Mouse (Mus musculus): Measurements from ENCODE around the gene Nxnl2. TPM values are rescaled to one million over a fixed set of nuclear protein-coding genes. Genes with fewer than 3 reads are reported as not detected.
A peak's percentile ranks its signal among the peaks of the same experiment; 100 is the strongest.

Gene Nxnl2
- polyA plus RNA-seq, 1 experiment from 2014 or later: 2.5 TPM

DNA sequence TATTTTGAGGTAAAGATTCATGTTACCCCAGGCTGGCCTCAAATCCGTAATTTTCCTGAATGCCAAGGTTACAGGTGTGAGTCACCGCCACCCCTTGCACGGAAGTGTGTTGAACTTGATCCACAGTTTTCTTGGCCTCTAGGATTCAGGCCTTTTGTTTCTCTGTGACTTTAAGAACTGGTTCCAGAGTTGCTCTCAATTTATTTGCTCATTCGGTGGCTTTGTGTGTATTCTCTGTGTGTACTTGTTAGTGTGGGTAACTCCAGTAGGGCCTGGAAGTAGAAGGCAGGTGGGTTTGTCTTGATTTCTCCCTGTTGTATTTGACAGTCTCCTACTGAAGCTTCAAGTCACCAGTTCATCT, 17.2 kb upstream of the Nxnl2 start:
- Histone ChIP-seq H3K4me3 (no peak overlapping the region), H3K27ac (no peak overlapping the region), H3K27me3 (no peaks in the 10 kb centered on the region), H3K9me3 (replicated peaks) (no peaks in the 10 kb centered on the region), H3K9ac (no peak overlapping the region), H3K4me1 (no peaks in the 10 kb centered on the region), H3K36me3 (peaks cover 43% of the 10 kb centered on the region), H3K4me2 (replicated peaks) (no peak overlapping the region)
- WGBS: 95% methylated on average over 4 of the region's 4 CpGs
- ATAC-seq (ENCODE audit: low FRiP score): no peak

DNA sequence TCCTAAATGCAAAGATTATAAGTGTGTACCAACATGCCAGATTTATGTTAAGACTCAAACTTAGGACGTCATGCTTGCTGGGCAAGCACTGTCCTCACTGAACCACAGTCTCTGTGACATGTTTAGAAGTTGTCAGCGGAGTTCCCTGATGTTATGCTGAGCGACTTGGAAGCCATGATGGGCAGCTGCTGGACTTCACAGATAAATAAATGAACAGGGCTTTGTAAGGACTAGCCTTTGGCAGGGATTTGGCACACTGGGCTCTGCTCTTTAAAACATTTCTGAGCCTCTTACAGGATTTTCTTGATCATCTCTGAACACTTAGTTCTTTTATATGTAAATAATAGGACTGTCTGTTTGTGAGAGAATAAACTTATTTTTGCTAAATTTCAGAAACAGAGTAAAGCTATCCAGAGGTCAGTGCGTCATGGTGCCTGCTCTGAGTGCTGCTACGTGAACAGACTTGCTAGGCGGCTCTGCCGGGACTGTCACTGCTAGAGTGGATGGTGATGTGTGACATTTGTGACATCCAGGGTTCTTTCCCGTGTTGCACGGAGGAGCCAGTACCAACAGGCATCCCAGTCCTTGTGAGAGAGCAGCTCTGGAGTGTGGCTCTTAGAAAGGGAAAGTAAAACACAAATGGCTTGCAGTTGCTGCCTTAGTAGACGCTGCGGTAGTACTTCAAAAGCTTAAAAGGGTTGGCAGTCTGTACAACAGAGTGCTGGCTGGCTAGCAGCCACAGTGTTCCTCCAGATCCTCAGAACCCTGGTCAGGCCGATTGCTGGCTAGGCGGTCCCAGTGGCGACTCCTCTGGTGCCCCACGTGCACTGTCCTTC, 15.4 kb upstream of the Nxnl2 start:
- no peak overlapping the region for H3K9ac ChIP-seq
- 93% methylated on average over 15 of the region's 15 CpGs for WGBS
- no peak for ATAC-seq (ENCODE audit: low FRiP score)
- no peaks in the 10 kb centered on the region for H3K27me3 ChIP-seq
- no peak overlapping the region for H3K27ac ChIP-seq
- H3K4me1 ChIP-seq: no peaks in the 10 kb centered on the region
- H3K4me2 ChIP-seq (replicated peaks): no peak overlapping the region
- H3K4me3 ChIP-seq: no peak overlapping the region
- peaks cover 45% of the 10 kb centered on the region for H3K36me3 ChIP-seq
- no peaks in the 10 kb centered on the region for H3K9me3 ChIP-seq (replicated peaks)

DNA sequence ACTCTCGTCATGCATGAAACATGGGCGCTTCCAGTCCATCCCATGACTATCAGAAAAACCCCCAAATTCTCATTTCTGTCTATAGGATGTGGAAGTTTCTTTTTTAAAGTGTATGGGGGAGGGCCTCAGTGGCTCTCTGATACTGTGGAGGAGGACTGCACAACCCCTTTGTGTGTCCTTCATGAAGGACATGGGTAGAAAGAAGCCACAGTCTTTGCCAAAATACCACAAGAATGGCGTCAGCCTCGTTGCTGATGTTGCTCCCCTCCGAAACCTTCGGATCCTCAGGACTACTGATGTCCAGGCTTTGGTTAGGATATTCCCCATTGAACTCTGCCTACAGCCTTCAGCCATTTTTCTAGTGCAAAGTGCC, 14.8 kb upstream of the Nxnl2 start:
- Histone ChIP-seq H3K4me2 (replicated peaks) (no peak overlapping the region), H3K9me3 (replicated peaks) (no peaks in the 10 kb centered on the region), H3K4me3 (no peak overlapping the region), H3K4me1 (no peaks in the 10 kb centered on the region), H3K27me3 (no peaks in the 10 kb centered on the region), H3K36me3 (peaks cover 42% of the 10 kb centered on the region), H3K27ac (no peak overlapping the region), H3K9ac (no peak overlapping the region)
- ATAC-seq (ENCODE audit: low FRiP score): no peak
- WGBS: 97% methylated on average over 6 of the region's 6 CpGs

DNA sequence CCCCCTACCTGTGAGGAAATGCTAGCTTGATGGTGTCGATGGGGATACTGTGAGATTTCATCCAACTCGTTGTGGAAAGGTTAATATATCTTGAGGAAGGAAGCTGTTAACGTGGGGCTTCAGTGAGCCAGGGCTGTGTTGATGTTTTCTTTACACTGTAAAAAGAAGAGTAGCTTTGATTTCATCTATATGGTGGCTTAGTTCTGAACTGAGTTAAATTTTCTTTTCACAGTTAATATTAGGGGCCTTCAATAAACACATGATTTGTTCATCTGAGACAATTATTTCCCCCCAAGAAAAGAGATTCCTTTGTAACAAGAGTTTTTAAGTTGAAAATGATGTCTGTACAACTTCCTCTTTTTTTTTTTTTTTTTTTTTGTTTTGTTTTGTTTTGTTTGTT, 13.5 kb upstream of the Nxnl2 start:
- H3K9me3 ChIP-seq (replicated peaks): no peaks in the 10 kb centered on the region
- H3K4me3 ChIP-seq: no peak overlapping the region
- no peak overlapping the region for H3K9ac ChIP-seq
- H3K27ac ChIP-seq: no peak overlapping the region
- WGBS: 91% methylated on average over 3 of the region's 3 CpGs
- H3K27me3 ChIP-seq: no peaks in the 10 kb centered on the region
- H3K36me3 ChIP-seq: peaks cover 42% of the 10 kb centered on the region
- no peak overlapping the region for H3K4me2 ChIP-seq (replicated peaks)
- no peaks in the 10 kb centered on the region for H3K4me1 ChIP-seq
- ATAC-seq (ENCODE audit: low FRiP score): no peak

DNA sequence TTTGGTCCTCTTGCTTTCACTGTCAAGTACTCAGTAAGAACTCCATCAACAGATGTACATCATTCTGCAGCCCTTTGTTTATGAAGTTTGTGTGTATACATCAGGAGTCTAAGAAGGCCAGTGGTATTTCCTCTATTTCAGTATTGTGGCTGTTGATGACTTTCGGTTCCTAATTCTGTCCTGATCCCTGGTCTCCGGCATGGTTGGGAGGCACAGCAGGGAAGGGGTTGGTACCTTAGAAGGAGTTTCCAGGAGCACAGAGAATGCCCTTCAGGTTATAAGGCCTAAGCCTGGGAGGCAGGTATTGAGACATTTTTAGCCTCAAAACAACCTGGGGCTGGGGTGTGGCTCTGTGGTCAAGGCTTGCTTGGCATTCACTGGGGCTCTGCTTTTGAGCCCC, 9.2 kb upstream of the Nxnl2 start:
- Histone ChIP-seq H3K27me3 (no peaks in the 10 kb centered on the region), H3K9ac (no peak overlapping the region), H3K9me3 (replicated peaks) (0 out of 2 replicates have a peak, but pooled peaks cover 3% of the 10 kb centered on the region), H3K4me3 (no peak overlapping the region), H3K36me3 (peaks cover 13% of the 10 kb centered on the region; the same call in 1 of the 2 replicates), H3K27ac (no peak overlapping the region), H3K4me2 (replicated peaks) (no peak overlapping the region), H3K4me1 (no peaks in the 10 kb centered on the region)
- WGBS: 86% methylated on average over 2 of the region's 2 CpGs
- ATAC-seq (ENCODE audit: low FRiP score): no peak

DNA sequence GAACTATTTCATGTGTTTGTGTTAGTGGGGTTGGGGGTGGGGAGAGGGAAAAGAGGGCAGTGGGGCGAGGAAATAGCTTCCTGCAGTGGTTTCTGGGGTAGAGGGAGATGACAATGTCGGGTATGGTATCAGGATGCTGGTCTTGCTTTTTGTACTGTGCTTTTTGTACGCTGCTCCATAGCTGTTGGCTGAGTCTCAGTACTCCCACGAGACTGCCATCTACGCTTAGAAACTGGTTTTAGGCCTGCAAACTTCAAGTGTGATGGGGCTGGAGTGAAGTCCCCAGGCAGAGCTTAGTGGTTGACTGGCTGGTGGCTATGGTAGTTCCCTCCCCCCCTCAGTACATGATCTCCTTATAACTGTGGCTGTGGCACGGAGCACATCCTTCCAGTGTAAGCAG, 8.6 kb upstream of the Nxnl2 start:
- H3K36me3 ChIP-seq: peaks cover 13% of the 10 kb centered on the region; the same call in 1 of the 2 replicates
- no peak overlapping the region for H3K4me2 ChIP-seq (replicated peaks)
- H3K9ac ChIP-seq: no peak overlapping the region
- ATAC-seq (ENCODE audit: low FRiP score): no peak
- no peak overlapping the region for H3K4me3 ChIP-seq
- WGBS: 86% methylated on average over 6 of the region's 6 CpGs
- no peak overlapping the region for H3K27ac ChIP-seq
- H3K9me3 ChIP-seq (replicated peaks): 0 out of 2 replicates have a peak, but pooled peaks cover 3% of the 10 kb centered on the region
- H3K27me3 ChIP-seq: no peaks in the 10 kb centered on the region
- no peaks in the 10 kb centered on the region for H3K4me1 ChIP-seq

DNA sequence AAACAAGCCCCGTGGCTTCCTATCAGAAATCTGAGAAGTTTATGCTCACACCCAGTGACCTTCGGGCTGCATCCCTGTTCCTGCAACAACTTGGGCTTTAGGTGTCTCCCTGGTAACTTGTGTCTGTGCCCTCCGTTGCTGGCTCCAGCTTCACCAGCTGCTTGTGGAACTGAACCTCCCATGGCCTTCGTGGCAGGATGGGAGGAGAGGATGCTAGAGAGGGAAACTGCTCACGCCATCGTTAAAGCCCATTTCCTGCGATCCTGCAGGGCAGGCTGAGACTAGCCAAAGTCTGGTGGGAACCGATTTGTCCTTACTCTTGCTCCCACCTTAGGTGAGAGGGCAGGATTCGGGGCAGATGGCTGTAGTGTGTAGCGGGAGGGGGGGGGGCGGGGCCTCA, 4.1 kb upstream of the Nxnl2 start:
- WGBS: 73% methylated on average over 11 of the region's 11 CpGs
- Histone ChIP-seq H3K9me3 (replicated peaks) (0 out of 2 replicates have a peak, but pooled peaks cover 3% of the 10 kb centered on the region), H3K9ac (no peak overlapping the region), H3K27ac (no peak overlapping the region), H3K36me3 (no peaks in the 10 kb centered on the region), H3K4me3 (no peak overlapping the region), H3K27me3 (peaks cover 17% of the 10 kb centered on the region), H3K4me1 (peaks cover 13% of the 10 kb centered on the region), H3K4me2 (replicated peaks) (no peak overlapping the region)
- no peak for ATAC-seq (ENCODE audit: low FRiP score)

DNA sequence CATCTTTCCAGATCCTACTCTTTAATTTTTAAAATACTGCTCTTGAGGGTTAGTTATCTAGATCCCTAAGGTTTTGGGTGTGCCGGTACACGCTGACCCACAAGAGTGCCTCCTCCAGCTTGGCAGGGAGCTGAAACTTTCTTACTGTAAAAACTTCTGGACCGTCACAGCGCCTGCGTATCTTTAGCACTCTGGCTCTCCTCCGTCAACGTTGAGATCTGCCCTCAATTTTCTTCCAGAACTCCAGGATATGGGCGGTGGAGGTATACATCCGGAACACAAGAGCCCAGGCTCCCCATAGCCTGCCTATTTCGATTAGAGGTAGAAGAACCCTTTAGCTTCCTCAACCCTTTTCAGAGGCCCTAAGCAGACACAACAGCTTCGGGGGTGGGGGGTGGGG, 607 bp upstream of the Nxnl2 start:
- Histone ChIP-seq H3K27ac (no peak overlapping the region), H3K9ac (no peak overlapping the region), H3K9me3 (replicated peaks) (no peaks in the 10 kb centered on the region), H3K36me3 (no peaks in the 10 kb centered on the region), H3K4me1 (peaks cover 13% of the 10 kb centered on the region), H3K4me2 (replicated peaks) (peak overlapping the region; percentile 86), H3K27me3 (peaks cover 34% of the 10 kb centered on the region), H3K4me3 (peak overlapping the region; percentile 40; the same call in 1 of the 2 replicates)
- ATAC-seq (ENCODE audit: low FRiP score): no peak
- 38% methylated on average over 11 of the region's 11 CpGs for WGBS

DNA sequence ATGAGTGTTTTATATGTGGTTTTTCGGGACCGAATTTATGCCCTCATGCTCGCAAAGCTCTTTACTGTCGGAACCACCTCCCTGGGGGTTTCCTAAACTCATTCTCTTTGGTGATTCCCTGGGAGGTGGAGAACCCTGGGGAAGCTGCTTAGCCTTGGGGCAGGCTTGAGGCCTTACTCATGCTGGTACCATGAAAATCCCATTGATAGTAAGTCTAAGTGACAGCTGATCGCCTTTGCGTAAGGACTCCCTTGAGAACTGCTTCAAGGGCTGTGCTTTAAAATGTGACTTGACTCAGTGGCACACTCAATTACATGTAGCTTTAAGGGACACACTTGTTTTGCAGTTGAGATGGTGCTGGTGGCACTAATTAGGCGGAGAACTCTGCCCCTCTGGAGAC, 1.8 kb downstream of the Nxnl2 start:
- H3K4me2 ChIP-seq (replicated peaks): no peak overlapping the region
- H3K9ac ChIP-seq: no peak overlapping the region
- ATAC-seq (ENCODE audit: low FRiP score): no peak
- H3K27me3 ChIP-seq: peaks cover 34% of the 10 kb centered on the region
- 87% methylated on average over 7 of the region's 7 CpGs for WGBS
- no peaks in the 10 kb centered on the region for H3K9me3 ChIP-seq (replicated peaks)
- H3K4me1 ChIP-seq: peaks cover 13% of the 10 kb centered on the region
- no peaks in the 10 kb centered on the region for H3K36me3 ChIP-seq
- no peak overlapping the region for H3K4me3 ChIP-seq
- no peak overlapping the region for H3K27ac ChIP-seq

DNA sequence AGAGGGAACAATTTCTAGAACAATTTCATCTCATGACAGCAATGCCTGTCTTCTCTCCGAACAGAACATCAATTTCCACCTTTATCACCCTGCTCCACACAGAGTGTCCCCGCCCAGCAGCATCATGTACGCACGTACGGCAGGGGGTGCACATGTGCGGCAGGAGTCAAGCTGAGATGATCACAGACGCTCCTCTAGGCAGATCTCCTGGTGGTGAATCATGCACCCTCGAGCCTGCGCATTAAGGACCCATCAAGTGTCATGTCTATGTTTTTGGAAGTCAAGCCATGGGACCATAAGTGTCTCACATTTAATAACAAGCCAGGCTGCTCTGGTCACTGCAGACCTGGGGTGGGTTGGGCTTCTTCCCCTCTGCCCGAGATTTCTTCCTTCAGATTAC, 8.1 kb downstream of the Nxnl2 start:
- H3K4me3 ChIP-seq: no peak overlapping the region
- ATAC-seq (ENCODE audit: low FRiP score): no peak
- H3K36me3 ChIP-seq: no peaks in the 10 kb centered on the region

DNA sequence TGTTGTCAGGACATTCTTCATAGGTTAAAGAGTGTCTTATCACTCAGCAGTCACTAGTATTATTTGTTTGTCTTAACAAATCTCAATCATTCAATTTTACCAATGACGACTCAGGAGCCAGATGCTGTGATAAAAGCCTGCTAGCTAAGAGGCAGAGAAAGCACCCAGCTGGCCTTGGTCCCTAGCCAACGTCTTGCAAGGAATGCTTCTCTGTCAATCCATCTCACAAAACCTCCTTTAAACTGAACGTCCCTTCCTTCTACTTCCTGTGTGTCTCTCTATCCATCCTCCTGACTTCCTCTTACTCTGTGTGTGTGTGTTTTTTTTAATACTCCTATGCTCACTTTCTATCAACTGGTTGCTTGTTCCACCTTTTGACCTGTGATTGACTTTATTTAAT, 8.5 kb downstream of the Nxnl2 start:
- H3K9ac ChIP-seq: no peak overlapping the region
- H3K9me3 ChIP-seq (replicated peaks): no peaks in the 10 kb centered on the region
- H3K36me3 ChIP-seq: no peaks in the 10 kb centered on the region
- H3K4me1 ChIP-seq: no peaks in the 10 kb centered on the region
- WGBS: 60% methylated on average over 3 of the region's 3 CpGs
- H3K4me3 ChIP-seq: no peak overlapping the region
- no peak overlapping the region for H3K4me2 ChIP-seq (replicated peaks)
- peaks cover 3% of the 10 kb centered on the region; the same call in 1 of the 2 replicates for H3K27me3 ChIP-seq
- no peak for ATAC-seq (ENCODE audit: low FRiP score)
- no peak overlapping the region for H3K27ac ChIP-seq

More for the DNA sequence above, 8.1 kb downstream of the Nxnl2 start:
- Histone ChIP-seq H3K27ac (no peak overlapping the region), H3K9me3 (replicated peaks) (no peaks in the 10 kb centered on the region), H3K4me2 (replicated peaks) (no peak overlapping the region), H3K27me3 (peaks cover 5% of the 10 kb centered on the region; the same call in 1 of the 2 replicates), H3K9ac (no peak overlapping the region), H3K4me1 (no peaks in the 10 kb centered on the region)
- WGBS: 82% methylated on average over 10 of the region's 10 CpGs

DNA sequence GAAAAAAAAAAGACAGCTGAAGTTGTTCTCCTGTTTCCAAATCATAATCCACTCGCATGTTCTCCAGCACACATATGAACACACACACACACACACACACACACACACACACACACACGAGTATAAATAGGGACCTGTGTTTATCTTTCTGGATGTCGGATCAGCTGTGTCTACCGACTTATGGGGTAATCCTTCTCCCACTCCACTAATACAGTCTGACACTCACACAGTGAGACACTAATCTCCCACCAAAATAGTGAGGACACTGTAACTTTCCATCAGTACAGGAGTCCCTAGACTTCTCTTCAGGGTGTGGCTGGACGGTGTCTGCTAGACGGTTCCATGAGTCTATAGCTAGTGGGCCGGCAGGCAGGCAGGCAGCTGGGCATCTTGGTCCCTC, 11.4 kb downstream of the Nxnl2 start:
- H3K27ac ChIP-seq: no peak overlapping the region
- no peak overlapping the region for H3K4me3 ChIP-seq
- H3K9me3 ChIP-seq (replicated peaks): no peaks in the 10 kb centered on the region; the same call in 1 of the 2 replicates
- no peaks in the 10 kb centered on the region for H3K4me1 ChIP-seq
- no peak overlapping the region for H3K9ac ChIP-seq
- no peaks in the 10 kb centered on the region for H3K36me3 ChIP-seq
- H3K4me2 ChIP-seq (replicated peaks): no peak overlapping the region
- H3K27me3 ChIP-seq: no peaks in the 10 kb centered on the region
- no peak for ATAC-seq (ENCODE audit: low FRiP score)
- 92% methylated on average over 7 of the region's 7 CpGs for WGBS

DNA sequence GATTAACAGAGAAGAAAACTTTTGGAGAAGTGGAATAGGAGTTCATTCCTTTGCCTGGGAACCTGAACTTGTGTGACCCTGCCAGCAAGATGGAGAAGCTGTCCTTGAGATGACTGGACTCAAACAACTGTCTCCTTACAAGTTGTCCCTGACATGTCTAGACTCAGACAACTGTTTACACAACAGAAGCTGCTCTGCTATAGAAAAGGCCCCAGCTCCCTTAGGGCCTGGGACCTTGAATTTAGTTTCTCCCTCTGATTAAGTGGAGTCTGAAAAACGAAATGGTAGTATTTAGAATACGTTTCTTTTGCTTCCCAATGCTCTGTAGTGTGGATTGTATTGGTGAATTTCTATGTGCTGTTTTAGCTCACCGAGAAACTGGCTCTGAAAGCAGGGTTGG, 14.1 kb downstream of the Nxnl2 start:
- Histone ChIP-seq H3K4me2 (replicated peaks) (no peak overlapping the region), H3K9ac (no peak overlapping the region), H3K4me1 (no peaks in the 10 kb centered on the region), H3K9me3 (replicated peaks) (no peaks in the 10 kb centered on the region; the same call in 1 of the 2 replicates), H3K36me3 (no peaks in the 10 kb centered on the region), H3K4me3 (no peak overlapping the region), H3K27me3 (no peaks in the 10 kb centered on the region), H3K27ac (no peak overlapping the region)
- no peak for ATAC-seq (ENCODE audit: low FRiP score)
- 73% methylated on average over 3 of the region's 3 CpGs for WGBS
